Mouse (Mus musculus) ES-E14 (cell line): Measurements from ENCODE around the gene Hes5.

Experiments
- CHD2 ChIP-seq: IDR thresholded peaks from 2 replicates; pipeline ENCODE4 v1.6.1; 2014; ENCODE audit warnings: mild to moderate bottlenecking, low read depth, low read length, inconsistent platforms
- HCFC1 ChIP-seq: IDR thresholded peaks from 2 replicates; pipeline ENCODE4 v1.6.1; 2012; ENCODE audit warnings: low read length, inconsistent platforms, borderline replicate concordance; ENCODE audit not compliant: insufficient read depth
- MAFK ChIP-seq: IDR thresholded peaks from 2 replicates; pipeline ENCODE4 v1.6.1; 2014; ENCODE audit warnings: mild to moderate bottlenecking, low read depth, low read length, inconsistent platforms; ENCODE audit not compliant: insufficient read depth
- ZC3H11A ChIP-seq: IDR thresholded peaks from 2 replicates; pipeline ENCODE4 v1.6.1; 2012; ENCODE audit warnings: low read depth, mild to moderate bottlenecking, inconsistent platforms, low read length, borderline replicate concordance
- ZNF384 ChIP-seq: IDR thresholded peaks from 2 replicates; pipeline ENCODE4 v1.6.1; 2012; ENCODE audit warnings: low read depth, low read length, inconsistent platforms

DNA sequence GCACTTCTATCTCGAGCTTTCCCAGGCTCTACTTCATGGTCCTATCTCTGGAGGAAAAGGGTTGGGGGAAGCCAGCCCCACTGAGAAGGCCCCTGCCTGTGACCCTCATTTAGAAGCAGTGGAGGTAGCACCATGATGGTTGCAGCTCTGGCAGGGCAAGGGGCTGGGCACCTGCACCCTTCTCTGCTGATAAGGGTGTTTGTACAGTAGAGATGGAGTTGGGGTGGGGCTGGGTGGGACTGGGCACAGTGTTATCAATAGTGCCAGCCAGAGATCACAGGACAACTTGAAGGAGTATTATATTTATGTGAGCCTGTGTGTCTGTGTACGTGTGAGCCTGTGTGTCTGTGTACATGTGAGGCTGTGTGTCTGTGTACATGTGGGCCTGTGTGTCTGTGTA, 49.1 kb upstream of the Hes5 start:
- TF ChIP-seq ZC3H11A (no peak), CHD2 (no peak), MAFK (no peak), ZNF384 (no peak), HCFC1 (no peak)
